Mouse (Mus musculus): Measurements from ENCODE around the gene Slc27a3. TPM values are rescaled to one million over a fixed set of nuclear protein-coding genes. Genes with fewer than 3 reads are reported as not detected.
A peak's percentile ranks its signal among the peaks of the same experiment; 100 is the strongest.

The Slc27a3 gene
- total RNA-seq, 4 experiments from 2014 or later = 0.65 to 1.1 (median 0.96) TPM

DNA sequence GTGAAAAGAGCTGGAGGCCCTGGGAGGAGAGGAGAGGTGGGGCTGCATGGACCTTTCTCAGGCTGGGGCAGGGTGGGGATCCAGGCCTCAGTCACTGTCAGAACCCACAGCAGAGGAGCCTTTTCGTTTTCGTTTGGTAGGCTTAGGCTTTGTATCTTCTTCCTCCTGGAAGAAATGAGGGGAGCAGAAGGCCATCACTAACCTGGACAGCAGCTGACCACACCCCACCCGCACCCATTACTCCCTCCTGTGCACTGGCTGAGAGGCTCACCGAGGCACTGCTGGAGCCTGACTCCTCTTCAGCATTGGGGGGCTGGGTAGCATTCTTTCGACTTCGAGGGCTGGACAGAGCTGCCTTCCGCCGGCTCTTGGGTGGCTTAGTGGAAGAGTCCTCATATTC is 2.2 kb upstream of the Slc27a3 start:
- no peak for DNase-seq (ENCODE audit: low spot score in 2 of 2)

DNA sequence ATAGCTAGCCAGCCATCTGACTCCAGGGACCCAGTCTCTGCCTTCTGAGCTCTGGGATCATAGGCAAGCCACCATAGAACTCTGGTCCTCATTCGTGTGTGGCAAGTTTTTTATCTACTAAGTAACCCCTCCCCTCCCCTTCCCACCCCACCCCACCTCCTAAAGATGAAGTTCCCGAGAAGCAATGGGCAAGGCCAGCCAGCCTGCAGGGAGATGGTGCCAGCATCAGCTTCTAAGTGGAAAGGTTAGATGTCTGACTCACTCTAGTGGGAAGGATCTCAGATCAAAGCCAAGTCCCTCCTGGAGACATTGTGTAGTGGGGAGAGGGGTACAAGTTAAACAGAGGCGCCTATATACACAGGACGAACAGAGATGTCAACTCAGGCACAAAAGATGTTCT is 1.3 kb upstream of the Slc27a3 start:
- no peak for DNase-seq (ENCODE audit: low spot score in 2 of 2)

DNA sequence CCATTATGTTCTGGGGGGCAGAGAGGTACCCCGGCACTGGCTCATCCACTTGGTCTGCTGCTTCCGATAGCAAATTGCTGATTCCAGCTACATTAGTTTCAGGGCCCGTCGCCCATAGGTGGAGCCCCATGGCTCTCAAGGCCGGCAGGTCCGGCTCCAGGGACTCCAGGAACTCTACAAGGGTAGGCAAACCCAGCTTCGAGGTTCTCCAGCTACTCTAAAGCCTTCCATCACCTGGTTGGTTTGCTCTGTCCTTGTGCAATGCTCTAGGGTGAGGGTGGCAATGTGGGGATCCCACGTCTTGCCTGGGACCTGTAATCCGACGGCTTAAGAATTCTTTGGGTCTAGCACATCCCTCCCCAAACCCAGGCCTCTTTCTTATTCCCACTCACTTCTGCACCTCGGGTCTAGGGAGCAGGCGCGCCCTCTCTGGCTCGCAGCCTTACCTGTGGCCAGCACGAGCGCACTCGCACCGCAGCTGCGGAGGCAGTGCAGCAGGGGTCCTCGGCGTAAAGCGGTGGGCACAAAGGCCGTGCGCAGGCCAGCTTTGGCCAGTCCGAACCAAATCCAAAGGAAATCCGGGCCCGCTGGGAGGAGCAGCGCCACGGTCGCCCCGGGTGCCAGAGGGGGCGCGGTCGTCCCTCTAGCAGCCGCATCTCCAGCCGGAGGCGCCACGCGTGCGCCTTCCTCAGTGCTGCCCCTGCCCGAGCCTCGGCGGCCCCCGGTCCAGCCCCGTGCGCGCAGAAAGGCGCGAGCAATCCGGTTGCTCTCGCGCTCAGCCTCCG is 820 bp downstream of the Slc27a3 start:
- peak in 1 of 2 experiments; percentile 14 for DNase-seq (ENCODE audit: low spot score in 2 of 2)

DNA sequence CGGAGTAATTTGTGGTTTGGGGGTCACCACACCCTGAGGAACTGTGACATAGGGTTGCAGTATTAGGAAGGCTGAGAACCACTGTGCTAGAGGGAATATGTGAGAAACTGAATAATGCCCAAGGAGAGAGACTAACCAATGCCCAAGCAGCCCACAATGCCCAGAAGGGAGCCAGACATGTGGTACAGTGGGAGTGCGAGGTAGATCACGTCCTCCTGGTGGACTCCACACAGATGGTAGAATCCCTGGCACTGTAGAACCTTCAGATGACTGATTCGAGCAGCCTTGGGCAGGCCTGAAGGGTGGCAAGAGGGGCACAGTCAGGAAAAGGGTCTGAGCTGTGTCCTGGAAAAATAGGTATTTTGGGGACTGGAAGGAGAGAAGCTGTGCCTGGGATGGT is 1.5 kb downstream of the Slc27a3 start:
- no peak for DNase-seq (ENCODE audit: low spot score in 2 of 2)

DNA sequence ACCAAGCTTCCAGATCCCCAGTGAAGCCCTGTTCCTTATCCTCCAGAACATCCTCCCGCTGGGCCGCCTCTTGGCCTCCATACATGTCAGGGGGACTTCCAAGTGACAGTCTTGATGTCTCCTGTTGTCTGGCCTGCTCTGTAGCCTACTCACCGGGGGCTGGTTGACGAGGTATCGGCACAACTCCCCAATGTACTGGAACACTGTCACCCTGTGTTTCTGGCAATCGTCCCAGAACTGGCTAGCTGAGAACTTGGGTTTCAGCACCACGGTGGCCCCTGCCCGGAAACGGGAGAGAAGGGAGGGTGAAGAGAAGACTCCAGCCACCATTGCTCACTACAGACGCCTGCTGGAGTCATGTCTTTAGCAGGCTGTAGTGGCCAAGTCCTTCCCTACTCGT is 2.3 kb downstream of the Slc27a3 start:
- peak in 1 of 2 experiments; percentile 34 for DNase-seq (ENCODE audit: low spot score in 2 of 2)

DNA sequence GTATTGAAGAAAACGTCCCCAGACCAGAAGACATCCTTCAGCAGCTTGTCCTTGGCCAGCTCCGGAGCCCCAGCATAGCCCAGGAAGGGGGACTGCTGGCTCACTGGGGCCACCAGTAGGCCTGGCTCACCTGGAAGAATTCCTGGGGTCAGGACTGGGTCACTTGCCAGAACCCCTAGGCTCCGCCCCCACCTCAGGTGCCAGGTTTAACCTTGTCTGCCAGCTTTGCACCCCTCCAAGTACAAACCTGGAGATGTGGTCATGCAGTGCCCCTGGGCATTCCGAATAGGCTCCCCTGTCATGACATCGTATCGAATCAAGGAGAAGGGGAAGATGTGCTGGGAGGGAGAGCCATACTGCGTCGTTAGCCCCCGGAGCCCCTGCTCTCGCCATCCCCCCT is 2.9 kb downstream of the Slc27a3 start:
- no peak for DNase-seq (ENCODE audit: low spot score in 2 of 2)

DNA sequence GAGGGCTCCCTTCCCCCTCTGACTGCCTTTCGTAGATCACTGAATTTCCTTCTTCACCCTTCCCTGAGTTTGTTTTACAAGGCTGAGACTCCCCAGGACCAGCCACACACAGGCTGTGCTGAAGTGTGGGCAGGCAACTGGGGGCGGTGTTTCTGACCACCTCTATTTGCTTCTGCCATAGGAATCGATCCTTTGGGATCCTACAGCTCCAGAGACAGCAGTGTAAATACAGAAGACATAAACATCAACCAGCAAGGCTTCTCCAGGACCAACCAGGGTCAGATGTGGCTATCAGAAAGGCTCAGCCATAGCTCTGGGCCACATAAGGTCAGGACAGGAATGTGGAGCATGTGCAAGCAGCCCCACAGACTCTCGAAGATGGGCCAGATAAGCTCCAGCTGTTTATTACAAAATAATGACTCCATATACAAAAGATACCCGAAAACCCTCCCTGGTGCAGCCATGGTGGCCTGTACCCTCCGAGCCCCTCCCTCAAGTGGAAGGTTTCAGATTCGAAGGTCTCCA is 4.8 kb downstream of the Slc27a3 start:
- no peak for DNase-seq (ENCODE audit: low spot score in 2 of 2)

DNA sequence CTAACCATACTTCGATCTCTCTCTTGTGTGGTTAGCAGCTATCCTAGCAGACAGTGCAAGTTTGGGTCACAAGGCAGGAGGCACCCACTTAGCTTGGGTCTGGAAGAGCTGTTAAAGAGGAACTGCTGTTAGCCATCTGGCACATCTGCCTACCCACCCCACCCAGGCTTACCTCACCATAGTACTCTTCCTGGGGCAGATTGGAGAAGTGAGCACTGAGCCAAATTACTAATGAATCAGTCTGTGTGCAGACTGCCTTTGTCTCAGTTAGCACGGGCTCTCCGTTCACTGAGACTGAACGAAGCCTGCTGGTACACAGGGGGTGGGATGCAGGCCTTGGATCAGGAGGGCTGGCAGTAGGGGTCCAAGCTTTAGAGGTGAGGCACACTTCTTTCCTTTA is 6.0 kb downstream of the Slc27a3 start:
- DNase-seq (ENCODE audit: low spot score in 2 of 2) = no peak

DNA sequence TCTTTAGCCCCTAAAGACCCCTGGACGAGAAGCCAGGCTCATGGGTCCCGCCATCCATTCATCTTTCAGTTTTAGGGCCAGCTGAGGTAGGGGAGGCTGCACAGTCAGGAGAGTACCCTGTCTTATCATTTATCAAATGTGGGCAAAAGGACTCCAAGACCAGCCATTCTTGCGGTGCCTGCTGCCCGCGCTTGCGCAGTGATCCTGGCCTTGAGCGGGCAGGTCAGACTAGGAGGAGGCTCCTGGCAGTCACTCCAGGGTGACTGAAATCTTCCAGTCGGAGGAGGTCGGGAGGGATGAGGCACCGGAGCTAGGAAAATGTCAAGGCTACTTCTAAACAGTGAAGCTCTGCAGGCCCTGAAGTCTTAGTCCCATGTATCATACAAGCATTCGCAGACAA is 8.0 kb downstream of the Slc27a3 start:
- no peak for DNase-seq (ENCODE audit: low spot score in 2 of 2)

DNA sequence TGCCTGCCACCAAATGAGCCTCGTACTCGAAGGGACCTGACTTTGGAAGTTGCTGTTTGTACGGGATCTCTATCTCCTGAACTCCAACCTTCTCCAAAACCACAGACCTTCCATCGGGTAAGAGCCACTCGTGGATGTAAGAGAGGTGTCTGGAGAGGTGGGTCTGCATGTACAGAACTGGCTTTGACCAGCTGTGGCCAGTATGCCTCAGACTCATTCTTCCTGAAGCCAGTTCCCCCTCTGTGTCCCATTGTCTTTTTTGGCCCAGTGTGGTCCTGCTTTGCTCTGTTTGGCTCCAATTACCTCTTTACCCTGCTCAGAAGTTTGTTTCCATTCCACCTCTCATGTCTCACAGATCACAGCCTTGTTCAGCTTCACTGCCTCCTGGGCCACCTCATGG is 11.2 kb downstream of the Slc27a3 start:
- DNase-seq (ENCODE audit: low spot score in 2 of 2) = no peak

DNA sequence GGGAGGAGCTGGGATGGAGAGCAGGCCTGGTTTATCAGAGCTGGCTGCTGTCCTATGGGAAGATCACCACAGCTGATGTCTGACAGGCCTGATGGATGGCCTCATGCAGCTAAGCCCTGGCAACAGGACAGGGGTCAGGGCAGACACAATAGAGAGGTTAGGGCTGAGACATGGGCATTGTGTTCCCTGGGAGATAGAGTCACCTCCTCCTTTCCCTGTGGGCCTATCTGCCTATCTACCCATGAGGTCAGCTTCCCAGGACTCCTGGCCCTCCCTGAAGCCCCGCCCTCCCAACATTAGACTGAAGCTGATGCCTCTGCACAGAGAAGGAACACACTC is 13.5 kb downstream of the Slc27a3 start:
- no peak for DNase-seq (ENCODE audit: low spot score in 2 of 2)

DNA sequence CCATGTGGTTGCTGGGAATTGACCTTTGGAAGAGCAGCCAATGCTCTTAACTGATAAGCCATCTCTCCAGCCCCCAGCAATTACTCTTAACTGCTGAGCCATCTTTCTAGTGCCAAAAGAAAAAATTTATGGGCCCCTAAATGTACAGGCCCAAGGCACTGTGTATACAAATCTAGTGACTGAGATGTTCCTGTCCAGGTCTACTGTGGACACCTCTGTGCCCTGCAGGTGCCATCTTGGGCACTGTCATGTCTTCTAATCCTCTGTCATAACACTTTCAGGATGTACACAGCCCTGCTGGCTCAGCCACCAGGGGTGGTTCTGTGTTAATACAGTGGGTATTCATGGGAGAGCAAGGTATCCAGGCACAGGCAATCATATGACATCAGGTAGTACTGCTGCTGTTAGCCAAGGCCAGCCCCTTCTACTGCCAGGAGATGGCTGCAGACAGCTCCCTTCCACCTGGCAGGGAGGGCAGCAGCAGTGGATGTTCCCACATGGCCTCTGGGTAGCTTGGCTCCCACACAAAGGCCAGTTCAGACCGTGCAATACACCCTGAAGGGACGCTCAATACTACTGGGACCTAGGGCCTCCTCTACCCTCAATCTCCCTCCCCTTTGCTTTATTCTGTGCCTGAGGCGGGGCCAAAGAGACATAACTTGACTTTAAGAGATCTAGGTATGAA is 14.0 kb downstream of the Slc27a3 start:
- DNase-seq (ENCODE audit: low spot score in 2 of 2) = no peak

DNA sequence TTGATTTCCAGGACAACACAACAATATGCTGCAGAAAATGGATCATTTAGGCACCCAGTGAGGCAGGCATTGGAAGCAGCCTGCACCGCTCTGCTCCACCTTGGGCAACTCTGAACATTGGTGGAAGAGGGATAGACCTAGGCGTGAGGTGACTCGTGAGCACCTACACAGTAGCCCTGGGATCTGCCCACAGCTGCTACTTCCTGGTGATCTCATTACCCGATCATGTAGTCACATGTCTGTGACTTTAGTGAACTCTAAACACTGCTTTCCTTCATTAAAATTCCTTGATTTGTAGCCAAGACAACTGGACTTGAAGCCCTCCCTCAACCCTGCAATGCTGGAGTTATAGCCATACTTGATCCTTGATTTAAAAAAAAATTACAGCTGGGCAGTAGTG is 15.4 kb downstream of the Slc27a3 start:
- DNase-seq (ENCODE audit: low spot score in 2 of 2) = no peak

DNA sequence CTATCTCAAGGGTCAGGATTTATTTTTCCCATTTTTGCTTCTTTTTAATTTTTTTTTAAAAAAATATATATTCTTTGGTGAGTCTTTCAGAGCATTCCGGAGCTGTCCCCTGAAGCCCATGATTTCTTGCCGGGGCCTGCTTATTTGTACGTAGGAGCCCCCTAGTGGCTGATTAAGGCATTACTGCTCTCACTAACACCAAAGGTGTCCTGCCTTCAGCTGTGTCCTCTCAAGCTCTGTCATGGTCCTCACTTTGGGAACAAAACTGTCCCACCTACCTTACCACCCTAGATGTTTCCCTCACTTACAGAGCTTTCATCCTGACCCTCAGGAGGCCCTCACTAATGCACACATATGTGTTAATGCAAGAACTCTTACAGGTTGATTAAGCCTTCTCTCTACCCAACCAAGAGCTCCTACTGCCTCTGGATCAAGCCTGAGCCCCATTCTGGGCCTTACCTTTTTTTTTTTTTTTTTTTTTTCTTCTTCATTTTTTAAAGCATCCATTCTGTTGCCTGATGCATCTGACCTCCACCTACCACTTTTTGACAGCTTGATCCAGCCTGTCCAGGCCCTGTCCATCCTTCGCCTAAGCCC is 16.2 kb downstream of the Slc27a3 start:
- peak; percentile 69 to 73 for DNase-seq (ENCODE audit: low spot score in 2 of 2)

DNA sequence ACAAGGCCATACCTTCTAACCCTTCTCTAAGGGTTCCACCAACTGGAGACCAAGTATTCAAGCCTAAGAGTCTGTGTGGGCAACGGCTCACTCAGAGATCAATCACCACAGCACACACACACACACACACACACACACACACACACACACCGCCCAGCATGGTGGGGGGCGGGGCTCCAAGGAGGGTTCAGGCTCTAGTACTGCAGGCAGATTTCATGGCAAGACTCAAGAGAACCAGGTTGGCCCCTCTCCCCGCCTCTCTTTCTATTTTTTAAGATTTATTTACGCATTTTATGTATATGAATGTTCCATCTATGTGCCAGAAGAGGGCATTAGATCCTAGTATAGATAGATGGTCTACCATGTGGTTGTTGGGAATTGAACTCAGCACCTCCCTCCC is 16.9 kb downstream of the Slc27a3 start:
- DNase-seq (ENCODE audit: low spot score in 2 of 2) = no peak

DNA sequence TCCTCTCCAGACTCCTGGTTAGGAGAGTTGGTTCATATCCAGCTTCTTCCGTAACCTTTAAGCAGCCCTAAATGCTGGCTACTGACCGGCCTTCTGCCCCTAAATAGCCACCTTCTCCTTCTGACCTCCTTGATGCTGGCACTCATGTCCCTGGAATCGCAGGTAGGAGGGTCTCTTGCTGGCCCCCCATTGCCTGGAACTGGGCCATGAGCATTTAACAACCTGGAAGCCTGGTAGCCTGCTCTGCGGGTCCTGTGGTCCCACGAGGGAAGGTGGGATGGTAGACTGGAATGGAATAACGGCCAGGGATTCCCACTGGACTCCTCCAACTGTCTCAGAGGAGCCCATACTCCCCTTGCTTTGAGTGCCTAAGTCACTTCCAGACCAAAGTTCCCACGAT is 17.9 kb downstream of the Slc27a3 start:
- no peak for DNase-seq (ENCODE audit: low spot score in 2 of 2)

DNA sequence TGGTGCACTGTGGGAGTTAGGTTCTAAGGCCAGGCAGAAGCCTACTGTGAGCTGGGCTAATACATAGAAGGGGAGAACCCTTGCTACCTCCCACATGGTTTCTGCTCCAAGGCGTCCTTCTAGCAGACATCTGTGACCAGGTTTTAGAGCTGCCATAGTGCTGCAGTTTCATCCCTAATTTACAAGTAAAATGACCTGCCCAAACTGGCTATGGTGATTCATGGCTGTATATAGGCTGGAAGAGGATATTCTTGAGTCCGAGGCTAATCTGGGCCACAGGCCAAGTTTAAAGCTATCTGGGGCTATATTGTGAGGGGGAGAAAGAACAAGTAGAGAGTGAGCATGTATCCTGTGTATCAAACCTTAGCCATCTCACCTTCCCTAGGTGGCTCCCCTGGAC is 20.7 kb downstream of the Slc27a3 start:
- DNase-seq (ENCODE audit: low spot score in 2 of 2) = no peak

DNA sequence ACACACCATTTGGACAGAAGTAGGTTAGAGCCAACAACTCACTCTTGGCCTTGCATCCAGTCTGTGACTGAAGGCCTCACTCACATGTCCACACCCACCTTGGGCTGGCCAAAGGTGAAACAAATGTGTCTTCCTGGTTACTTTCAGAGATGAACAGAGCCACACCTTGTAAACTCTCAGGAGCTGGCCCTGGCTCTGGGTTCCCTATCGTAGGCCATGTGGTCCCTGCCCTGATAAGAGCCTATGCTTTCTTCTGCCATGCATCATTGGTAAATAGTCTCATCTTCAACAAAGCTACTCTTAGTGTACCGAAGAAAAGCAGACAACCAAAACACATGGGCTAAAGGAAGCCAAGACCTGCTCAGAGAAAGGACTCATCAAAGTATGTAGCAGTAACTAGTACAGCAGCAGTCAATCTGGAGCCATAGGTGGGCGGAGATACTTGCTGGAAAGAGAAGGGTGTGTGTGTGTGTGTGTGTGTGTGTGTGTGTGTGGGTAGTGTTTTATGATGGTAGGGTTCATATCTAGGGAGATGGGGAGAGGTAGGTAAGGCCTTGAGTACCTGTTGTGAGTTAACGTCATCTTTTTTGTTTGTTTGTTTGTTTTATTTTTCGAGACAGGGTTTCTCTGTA is 22.6 kb downstream of the Slc27a3 start:
- DNase-seq (ENCODE audit: low spot score in 2 of 2) = no peak

DNA sequence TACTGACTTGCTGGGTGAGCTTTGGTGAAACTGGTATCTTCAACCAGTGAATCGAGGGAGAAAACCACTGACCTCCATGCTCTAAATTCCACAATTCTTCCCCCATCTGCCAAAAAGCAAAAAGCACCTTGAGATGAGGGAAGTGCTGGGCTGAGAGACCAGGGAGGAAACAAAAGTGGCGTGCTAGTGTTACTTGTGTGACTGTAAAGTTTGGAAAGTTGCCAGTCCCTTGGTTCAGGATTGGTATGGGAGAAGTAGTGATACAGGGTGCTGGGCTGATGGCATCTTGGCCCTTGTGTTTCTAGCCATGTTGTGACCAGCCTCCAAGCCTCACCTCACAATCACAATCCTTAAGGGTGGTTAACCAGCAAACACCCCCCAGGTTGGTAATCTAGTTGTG is 27.4 kb downstream of the Slc27a3 start:
- no peak for DNase-seq (ENCODE audit: low spot score in 2 of 2)

DNA sequence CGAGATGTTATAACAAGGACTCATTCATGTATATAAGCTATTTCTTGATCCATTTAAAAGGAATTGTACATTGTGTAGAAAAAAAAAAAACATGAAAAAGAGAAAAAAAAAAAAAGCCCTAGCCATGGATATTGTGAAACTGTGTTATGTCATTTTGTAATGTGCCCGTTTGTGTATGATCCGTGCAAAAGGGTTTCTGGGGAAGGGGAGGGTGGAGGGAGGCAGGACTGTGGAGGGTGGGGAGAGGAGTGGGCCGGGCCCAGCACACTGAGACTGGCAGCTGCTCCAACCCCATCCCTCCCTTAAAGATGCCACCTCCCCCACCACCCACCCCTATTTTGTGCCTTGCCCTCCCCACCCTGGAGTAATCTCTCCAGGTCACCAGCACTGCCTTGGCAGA is 28.3 kb downstream of the Slc27a3 start:
- no peak for DNase-seq (ENCODE audit: low spot score in 2 of 2)

DNA sequence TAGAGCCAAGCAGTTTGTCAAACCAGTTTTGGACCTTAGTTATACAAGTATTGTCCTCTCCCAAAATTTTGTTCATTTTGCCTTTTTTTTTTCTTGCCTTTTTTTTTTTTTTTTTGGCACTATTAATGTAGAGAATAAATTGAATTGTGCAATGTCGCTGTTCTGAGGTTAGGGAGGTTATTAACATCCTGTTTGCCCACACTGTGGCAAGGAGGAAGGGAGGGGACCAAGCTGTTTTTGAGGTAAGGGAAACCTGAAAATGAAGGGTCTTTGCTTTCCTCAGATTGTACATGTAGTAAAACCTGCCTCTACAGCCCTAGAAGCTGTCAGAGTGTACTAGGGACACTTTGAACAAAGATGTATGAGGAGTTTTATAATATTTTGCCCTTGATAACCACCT is 30.5 kb downstream of the Slc27a3 start:
- DNase-seq (ENCODE audit: low spot score in 2 of 2) = no peak

DNA sequence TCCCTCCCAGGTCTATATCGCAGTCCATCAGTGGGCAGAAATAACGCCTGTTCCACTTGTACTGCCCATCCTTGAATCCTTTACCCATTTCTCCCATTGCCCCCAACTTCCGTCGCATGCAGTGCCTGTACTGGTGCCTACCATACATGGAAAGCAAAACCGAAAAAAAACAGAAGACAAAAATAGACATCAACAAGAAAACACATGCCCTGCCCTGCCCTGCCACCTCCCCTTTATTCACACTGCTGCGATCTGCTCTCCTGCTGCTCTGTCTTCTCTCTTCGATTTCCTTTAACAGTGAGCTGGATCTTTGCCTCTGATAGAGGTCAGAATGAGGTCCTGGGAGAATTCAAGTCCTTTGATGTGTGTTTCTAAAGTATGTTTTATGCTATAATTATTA is 31.8 kb downstream of the Slc27a3 start:
- no peak for DNase-seq (ENCODE audit: low spot score in 2 of 2)
